Mouse (Mus musculus) lung, adult 2 months (tissue): ENCODE results near the gene Dchs2. TPM values are rescaled to one million over a fixed set of nuclear protein-coding genes. Genes with fewer than 3 reads are reported as not detected.
A peak's percentile ranks its signal among the peaks of the same experiment; 100 is the strongest.

Source experiments
- DNase-seq: peaks from one replicate; pipeline ENCODE4 v3.0.0; 2022
- H3K4me1 ChIP-seq: fragments of 200-500 bp; 2 replicates; pipeline ENCODE4 v1.6.1; 2011; ENCODE audit warnings: low read length; ENCODE audit not compliant: control insufficient read depth, insufficient read depth
- H3K4me3 ChIP-seq: fragments of 200-500 bp; replicated peaks from 2 replicates; pipeline ENCODE3; 2011; ENCODE audit warnings: low read depth, mild to moderate bottlenecking, control low read depth, low read length; ENCODE audit errors: extremely low read depth
- CTCF ChIP-seq: fragments of 200-500 bp; IDR thresholded peaks from 2 replicates; pipeline ENCODE4 v1.5.1; 2011; ENCODE audit warnings: mild to moderate bottlenecking, low read length, control low read depth; ENCODE audit not compliant: insufficient read depth
- POLR2A ChIP-seq: fragments of 200-500 bp; IDR thresholded peaks from 2 replicates; pipeline ENCODE4 v1.6.1; 2011; ENCODE audit warnings: low read depth, mild to moderate bottlenecking, control low read depth, low read length, borderline replicate concordance; ENCODE audit errors: extremely low read depth
- WGBS: fragments of 180-500 bp; shearing (Covaris S2); methylation state at CpG from one replicate; pipeline ENCODE4 v1.1.7; 2018; 5-methylcytosine and 5-hydroxymethylcytosine counted together
- polyA plus RNA-seq: library from polyadenylated mRNA; depleted of rRNA; stranded (reverse); fragments of >200 nt; gene quantifications from 2 replicates; pipeline ENCODE4 v1.2.3, GENCODE M21; 2012

Dchs2 gene
- polyA plus RNA-seq, 1 experiment: 0.38 TPM

- no peak overlapping the region for H3K4me3 ChIP-seq
- TF ChIP-seq POLR2A: no peak
- no peaks in the 10 kb centered on the region for H3K4me1 ChIP-seq
- DNase-seq: no peak
- 50% methylated on average over 5 of the region's 5 CpGs for WGBS
Observed at GRCm38 (mm10) chr3:83275703-83276102, 148.0 kb downstream of the Dchs2 start.

DNA sequence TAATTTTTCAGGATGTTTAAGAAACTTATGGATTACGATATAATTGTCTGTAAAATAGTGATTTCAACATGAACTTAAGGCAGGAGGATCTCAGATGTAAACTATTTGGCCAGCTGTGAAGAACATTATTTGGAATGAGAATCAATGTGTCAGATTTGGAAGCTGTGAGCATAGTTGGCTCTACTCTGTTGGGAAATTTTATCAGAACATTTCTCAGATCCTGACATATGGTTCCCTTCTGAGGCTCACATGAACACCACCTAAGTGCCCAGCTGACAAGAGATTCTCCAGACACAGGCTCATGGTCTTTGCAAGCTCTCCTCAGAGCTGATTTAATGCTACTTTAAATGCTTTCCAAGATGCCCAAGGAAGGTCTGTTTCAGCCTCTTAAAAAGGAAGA lies 156.1 kb downstream of the Dchs2 start:
- no peak for DNase-seq
- TF ChIP-seq CTCF (no peak), POLR2A (no peak)
- H3K4me1 ChIP-seq: no peaks in the 10 kb centered on the region
- no peak overlapping the region for H3K4me3 ChIP-seq
- WGBS: 54% methylated on average over 1 of the region's 1 CpGs

DNA sequence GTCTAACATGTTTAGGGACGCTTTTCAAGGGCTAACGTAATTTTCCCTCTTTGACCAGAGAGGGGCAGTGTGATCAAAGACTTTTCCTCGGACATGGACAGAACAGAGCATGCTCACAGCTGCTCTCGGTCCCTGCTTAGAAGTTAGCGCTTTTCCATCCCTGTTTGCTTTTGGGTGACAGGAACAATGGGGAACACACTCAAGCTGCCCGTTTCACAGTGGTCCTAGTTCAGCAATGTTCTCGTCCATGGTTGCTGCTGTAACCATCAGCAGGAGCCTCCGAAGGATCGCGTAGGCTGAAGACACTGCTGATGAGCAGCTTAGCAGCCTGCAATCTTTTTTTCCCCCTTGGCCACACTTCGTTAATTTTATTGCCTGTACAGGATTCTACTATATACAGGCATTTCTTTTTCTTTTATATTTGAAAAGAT lies 159.2 kb downstream of the Dchs2 start:
- DNase-seq: peak; percentile 12
- TF ChIP-seq CTCF: peak; percentile 46
- no peak for TF ChIP-seq POLR2A
- no peak overlapping the region for H3K4me3 ChIP-seq
- no peaks in the 10 kb centered on the region for H3K4me1 ChIP-seq
- WGBS: 6% methylated on average over 11 of the region's 11 CpGs

DNA sequence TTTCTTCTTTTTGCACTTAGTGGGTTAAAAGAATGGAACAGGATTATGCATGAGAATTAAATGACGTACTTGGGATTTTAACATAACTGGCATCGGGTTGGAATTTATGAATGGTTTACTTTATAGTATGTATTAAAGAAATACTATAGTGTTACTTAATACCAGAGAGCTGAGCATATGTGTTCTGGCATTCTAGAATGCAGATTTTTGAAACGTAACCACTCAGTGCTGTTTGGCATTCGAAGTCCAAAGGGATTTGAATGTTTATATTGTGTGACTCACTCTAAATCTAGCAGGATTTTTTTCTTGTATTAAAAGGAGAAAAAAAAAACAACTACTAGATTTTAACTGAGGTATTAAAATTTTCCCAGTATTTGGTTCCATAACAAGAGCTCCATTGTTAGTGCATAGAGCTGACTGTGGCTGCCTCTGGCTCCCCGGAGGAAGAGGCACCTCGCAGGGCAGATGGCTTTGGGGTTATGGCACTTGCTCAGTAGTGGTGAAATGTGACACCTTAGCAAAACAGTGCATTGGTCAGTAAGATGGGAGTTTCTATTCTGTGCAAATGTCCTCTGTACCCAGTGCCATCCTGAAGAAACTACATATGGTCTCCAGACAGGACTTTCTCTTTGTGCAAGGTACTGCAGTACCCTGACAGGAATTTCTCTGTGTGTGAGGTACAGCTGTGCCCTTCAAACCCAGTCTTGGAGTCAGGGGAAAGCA lies 160.5 kb downstream of the Dchs2 start:
- Histone ChIP-seq H3K4me3 (no peak overlapping the region), H3K4me1 (no peaks in the 10 kb centered on the region)
- TF ChIP-seq POLR2A: no peak
- TF ChIP-seq CTCF: no peak
- DNase-seq: no peak
- 46% methylated on average over 6 of the region's 6 CpGs for WGBS

DNA sequence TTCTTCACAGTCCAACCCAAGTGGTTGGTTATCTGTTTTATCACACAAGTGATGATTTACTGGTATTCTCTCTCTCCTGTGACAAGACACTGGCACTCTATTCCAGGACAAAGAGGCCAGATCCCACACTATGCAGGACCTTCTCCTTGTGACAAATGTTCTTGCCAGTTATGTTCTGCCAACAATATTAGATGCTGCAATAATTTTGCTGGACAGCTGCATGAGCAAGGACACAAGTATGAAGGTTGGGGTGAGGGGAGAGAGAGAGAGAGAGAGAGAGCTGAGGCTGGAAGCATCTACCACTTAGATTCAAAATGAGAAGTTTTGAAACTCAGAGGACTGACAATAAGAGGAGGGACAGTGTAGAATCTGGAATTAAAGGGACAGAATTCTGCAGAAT lies 162.7 kb downstream of the Dchs2 start:
- TF ChIP-seq CTCF: no peak
- no peak for TF ChIP-seq POLR2A
- no peak overlapping the region for H3K4me3 ChIP-seq
- no peak for DNase-seq
- H3K4me1 ChIP-seq: no peaks in the 10 kb centered on the region

GRCm38 (mm10) chr3:83290953-83291352 lies 163.2 kb downstream of the Dchs2 start:
- no peak for TF ChIP-seq POLR2A
- no peak for TF ChIP-seq CTCF
- H3K4me3 ChIP-seq: no peak overlapping the region
- WGBS: 60% methylated on average over 1 of the region's 1 CpGs

DNA sequence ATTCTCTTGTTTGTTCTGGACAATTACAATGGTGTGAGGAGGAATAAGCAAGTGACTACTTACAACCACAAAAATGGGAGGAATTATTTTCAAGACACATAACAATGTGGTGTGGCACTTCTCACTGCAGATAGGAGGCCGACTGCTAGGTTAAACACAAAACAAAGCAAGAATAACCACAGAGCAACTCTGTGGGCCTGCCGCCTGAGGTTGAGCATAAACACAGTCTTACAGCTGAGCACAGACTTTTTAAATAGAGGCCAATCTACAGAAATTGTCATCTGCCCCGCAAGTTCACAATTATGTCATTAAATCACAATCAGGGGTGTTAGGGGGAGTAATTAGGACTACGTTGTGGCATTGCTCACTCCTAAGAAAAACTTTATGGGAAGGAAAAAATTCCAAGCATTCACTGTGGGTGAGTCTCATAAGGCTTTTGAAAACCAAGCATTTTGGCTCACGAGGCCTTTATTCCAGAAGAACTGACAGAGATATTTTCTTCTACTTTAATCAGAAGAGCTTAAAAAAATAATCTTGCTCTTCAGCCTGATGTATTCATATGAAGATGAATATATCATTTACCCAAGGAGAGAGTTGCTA lies 172.1 kb downstream of the Dchs2 start:
- WGBS: 57% methylated on average over 5 of the region's 5 CpGs
- no peak for DNase-seq
- no peaks in the 10 kb centered on the region for H3K4me1 ChIP-seq
- no peak for TF ChIP-seq POLR2A
- no peak for TF ChIP-seq CTCF
- H3K4me3 ChIP-seq: no peak overlapping the region

More at GRCm38 (mm10) chr3:83290953-83291352, 163.2 kb downstream of the Dchs2 start:
- no peaks in the 10 kb centered on the region for H3K4me1 ChIP-seq
- no peak for DNase-seq

- no peak for DNase-seq
- WGBS: 67% methylated on average over 5 of the region's 5 CpGs
- TF ChIP-seq POLR2A: no peak
- peak; percentile 48; the same call in 1 of the 2 replicates for TF ChIP-seq CTCF
- Histone ChIP-seq H3K4me1 (no peaks in the 10 kb centered on the region), H3K4me3 (no peak overlapping the region)
Observed at GRCm38 (mm10) chr3:83303876-83304275, 176.1 kb downstream of the Dchs2 start.

DNA sequence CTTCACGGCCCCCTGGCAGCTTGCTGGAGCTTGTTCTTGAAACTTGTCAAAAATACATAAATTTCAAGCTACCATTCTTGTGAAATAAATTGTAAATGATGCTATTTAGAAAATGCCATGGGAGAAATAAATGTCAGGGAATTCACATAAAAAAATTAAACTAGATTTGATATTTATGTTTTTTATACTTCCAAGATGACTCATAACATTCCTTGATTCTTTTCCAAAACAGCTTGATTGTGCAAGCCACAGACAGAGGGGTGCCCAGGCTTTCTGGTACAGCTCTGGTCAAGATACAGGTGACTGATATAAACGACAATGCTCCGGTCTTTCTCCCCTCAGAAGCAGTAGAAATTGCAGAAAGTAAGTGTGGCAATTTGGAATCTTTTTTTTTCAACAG lies 218.2 kb downstream of the Dchs2 start:
- no peaks in the 10 kb centered on the region for H3K4me1 ChIP-seq
- DNase-seq: no peak
- no peak for TF ChIP-seq CTCF
- 67% methylated on average over 3 of the region's 3 CpGs for WGBS
- no peak overlapping the region for H3K4me3 ChIP-seq

- 83% methylated on average over 9 of the region's 9 CpGs for WGBS
- TF ChIP-seq POLR2A (no peak), CTCF (no peak)
- no peak for DNase-seq
- Histone ChIP-seq H3K4me3 (no peak overlapping the region), H3K4me1 (no peaks in the 10 kb centered on the region)
Observed at GRCm38 (mm10) chr3:83368500-83369068, 240.8 kb downstream of the Dchs2 start.
